16 mouse cellular contexts compared by ENCODE assay signal in the genomic region with DNA sequence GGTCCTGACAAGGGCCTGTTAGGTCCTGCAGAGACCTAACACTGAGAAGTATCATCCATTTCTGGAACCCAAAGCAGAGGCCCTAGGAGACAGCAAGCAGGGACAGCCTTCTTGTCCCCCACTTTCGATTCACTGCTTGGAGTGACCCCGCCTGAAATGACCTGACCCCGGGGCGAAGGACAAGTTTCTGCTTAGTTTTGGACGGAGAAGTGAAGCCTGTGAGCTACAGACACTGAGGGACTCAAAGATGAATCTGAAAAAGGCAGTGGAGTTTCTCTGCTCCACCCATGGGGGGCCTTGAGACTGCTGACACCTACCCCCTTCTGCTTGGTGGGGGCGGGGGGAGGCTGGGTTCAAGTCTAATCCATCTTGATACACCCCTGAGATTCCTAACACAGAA. TPM values are rescaled to one million over a fixed set of nuclear protein-coding genes. Genes with fewer than 3 reads are reported as not detected.
DNase-seq lines count a peak whose midpoint lies in the region; ATAC-seq and TF ChIP-seq lines count a peak whose summit lies in the region.
"Had no signal": no experiment of that assay in that cellular context is flagged by ENCODE, and none has a peak within 500 bp of the region (broad histone marks: within the 10 kb centered on the region; RNA-seq: fewer than 3 reads in every experiment).

No protein-coding gene starts in this region.

- TF ChIP-seq CTCF in stomach, postnatal 0 days (IDR thresholded peaks at IDR 0.05; ENCODE audit: low read depth) = no peak

- no peak for DNase-seq in heart, postnatal 14 days
- peak; percentile 40 for DNase-seq in kidney, postnatal 10 days
- DNase-seq in kidney, adult 18-20 months = no peak
- no peak for DNase-seq in stomach, postnatal 0 days (ENCODE audit: low spot score)
- no peak for DNase-seq in urinary bladder, adult 18-20 months (ENCODE audit: low spot score in 2 of 2)
- DNase-seq: cerebellum, adult 11-12 months; forebrain, postnatal 0 days; gastrocnemius, postnatal 14 days; thymus, postnatal 36 days had no signal

- peaks cover 81% of the 10 kb centered on the region for H3K4me1 ChIP-seq in heart, embryonic 12.5 days (replicated peaks)
- H3K4me1 ChIP-seq in intestine, embryonic 16.5 days (ENCODE audit: control insufficient read depth, insufficient read depth, low read length) = peaks cover 52% of the 10 kb centered on the region
- H3K4me1 ChIP-seq in stomach, postnatal 0 days (replicated peaks; ENCODE audit: control insufficient read depth, insufficient read depth) = peaks cover 23% of the 10 kb centered on the region

- intact Hi-C loops in heart, postnatal 14 days (cut with DNase I) = loop anchor here (5.0 kb wide), 1 partner anchor 46 kb away; no protein-coding TSS in a partner anchor

- 69% methylated on average over 6 of the region's 6 CpGs for WGBS in heart, embryonic 12.5 days
- WGBS in intestine, embryonic 16.5 days = 62% methylated on average over 6 of the region's 6 CpGs
- 56% methylated on average over 6 of the region's 6 CpGs for WGBS in stomach, postnatal 0 days

- H3K27me3 ChIP-seq in heart, embryonic 12.5 days (replicated peaks) = 0 out of 2 replicates have a peak, but pooled peaks cover 3% of the 10 kb centered on the region
- no peaks in the 10 kb centered on the region for H3K27me3 ChIP-seq in intestine, embryonic 16.5 days (replicated peaks; ENCODE audit: control insufficient read depth, insufficient read depth, low read length)
- H3K27me3 ChIP-seq in stomach, postnatal 0 days (ENCODE audit: control insufficient read depth, insufficient read depth, low read length) = no peaks in the 10 kb centered on the region

- H3K9ac ChIP-seq in heart, embryonic 12.5 days = peak overlapping the region; percentile 49; the same call in 1 of the 2 replicates
- no peak overlapping the region for H3K9ac ChIP-seq in intestine, embryonic 16.5 days (ENCODE audit: low read depth, low read length)
- no peak overlapping the region for H3K9ac ChIP-seq in stomach, postnatal 0 days (ENCODE audit: low read length)
- H3K9ac ChIP-seq: forebrain, postnatal 0 days; hindbrain, embryonic 14.5 days; liver, embryonic 14.5 days; midbrain, embryonic 12.5 days had no signal

- H3K9me3 ChIP-seq in heart, embryonic 12.5 days (replicated peaks) = peaks cover 4% of the 10 kb centered on the region
- H3K9me3 ChIP-seq in intestine, embryonic 16.5 days (ENCODE audit: control insufficient read depth, low read length) = no peaks in the 10 kb centered on the region
- H3K9me3 ChIP-seq in stomach, postnatal 0 days (ENCODE audit: control insufficient read depth, low read length) = no peaks in the 10 kb centered on the region
- H3K9me3 ChIP-seq: limb, embryonic 10.5 days; midbrain, embryonic 12.5 days had no signal

- no peak for TF ChIP-seq EP300 in stomach, postnatal 0 days (optimal IDR thresholded peaks at IDR 0.05)

- no peak overlapping the region for H3K4me3 ChIP-seq in heart, embryonic 12.5 days
- H3K4me3 ChIP-seq in intestine, embryonic 16.5 days (ENCODE audit: low read length) = no peak overlapping the region
- H3K4me3 ChIP-seq in stomach, postnatal 0 days (ENCODE audit: low read depth, low read length) = no peak overlapping the region
- H3K4me3 ChIP-seq: limb, embryonic 10.5 days; midbrain, embryonic 12.5 days had no signal

- H3K27ac ChIP-seq in heart, embryonic 12.5 days (ENCODE audit: poor library complexity, severe bottlenecking) = peak overlapping the region; percentile 93
- peak overlapping the region; percentile 65 for H3K27ac ChIP-seq in intestine, embryonic 16.5 days (ENCODE audit: low read length)
- H3K27ac ChIP-seq in stomach, postnatal 0 days (replicated peaks) = peak overlapping the region; percentile 31; the same call in 1 of the 2 replicates
- H3K27ac ChIP-seq: limb, embryonic 10.5 days; liver, embryonic 14.5 days; macrophage; midbrain, embryonic 12.5 days had no signal

- H3K36me3 ChIP-seq in heart, embryonic 12.5 days = peaks cover 8% of the 10 kb centered on the region
- peaks cover 3% of the 10 kb centered on the region; the same call in 1 of the 2 replicates for H3K36me3 ChIP-seq in intestine, embryonic 16.5 days (ENCODE audit: control insufficient read depth, insufficient read depth, low read length)
- H3K36me3 ChIP-seq in stomach, postnatal 0 days (ENCODE audit: control insufficient read depth, insufficient read depth, low read length) = no peaks in the 10 kb centered on the region
- H3K36me3 ChIP-seq: midbrain, embryonic 12.5 days had no signal

- no peak for ATAC-seq in heart, embryonic 12.5 days (ENCODE audit: insufficient number of reproducible peaks, low FRiP score)
- no peak for ATAC-seq in intestine, embryonic 16.5 days
- no peak for ATAC-seq in stomach, postnatal 0 days (ENCODE audit: low FRiP score, low TSS enrichment)
- ATAC-seq: forebrain, postnatal 0 days had no signal

- H3K4me2 ChIP-seq in heart, embryonic 12.5 days = peak overlapping the region; percentile 27
- H3K4me2 ChIP-seq in intestine, embryonic 16.5 days (ENCODE audit: low read depth, low read length) = no peak overlapping the region
- H3K4me2 ChIP-seq in stomach, postnatal 0 days (replicated peaks; ENCODE audit: low read depth) = no peak overlapping the region
- H3K4me2 ChIP-seq: hindbrain, embryonic 14.5 days; midbrain, embryonic 12.5 days had no signal

RNA-seq across cellular contexts. Expression of a gene that starts 59.9 kb away (rescaled TPM):
- 73.4 and 75.6 TPM in 2 replicates for polyA plus RNA-seq in heart, embryonic 12.5 days (2016; fragmentation: Nextera tagmentation; extraction: Ambion mirVana)
- total RNA-seq in heart, postnatal 14 days (2021) = 100 to 1,000 TPM; 130 to 147 TPM
- 50.3 and 55.5 TPM in 2 replicates for polyA plus RNA-seq in intestine, embryonic 16.5 days (2015; fragmentation: Nextera tagmentation; extraction: Ambion mirVana)
- 39.9 and 40.5 TPM in 2 replicates for polyA plus RNA-seq in stomach, postnatal 0 days (2015; fragmentation: Nextera tagmentation; extraction: Ambion mirVana)

Comparison
In these comparisons a context has a peak if more than half of its experiments do, and no peak if none do; other contexts are left out.
1. H3K27ac ChIP-seq: peak in every context shown above with its lines; median percentile 93 in heart, embryonic 12.5 days; 65 in intestine, embryonic 16.5 days; 31 in stomach, postnatal 0 days.